Mouse (Mus musculus) right cerebral cortex, postnatal 10 days (tissue): ENCODE measurements at regions not wholly inside any gene's neighbourhood (a gene's known extent, or its start where the extent isn't known, plus 50 kb on each side); places are given as distances from the start of the nearest gene placed in this dataset.
"Not testable (repeated sequence)": the region's sequence is repeated elsewhere in the genome, so short reads cannot be mapped to it uniquely, and the experiment has no call there.

ENCODE experiments used
- DNase-seq, 2 experiments: peaks; one replicate each; pipeline ENCODE4 v3.0.0; 2021; ENCODE audit warnings: low spot score in 2 of 2

- DNase-seq: no peak
Observed at GRCm38 (mm10) chr7:138497771-138498170, 100.2 kb upstream of the Tcerg1l start.

DNA sequence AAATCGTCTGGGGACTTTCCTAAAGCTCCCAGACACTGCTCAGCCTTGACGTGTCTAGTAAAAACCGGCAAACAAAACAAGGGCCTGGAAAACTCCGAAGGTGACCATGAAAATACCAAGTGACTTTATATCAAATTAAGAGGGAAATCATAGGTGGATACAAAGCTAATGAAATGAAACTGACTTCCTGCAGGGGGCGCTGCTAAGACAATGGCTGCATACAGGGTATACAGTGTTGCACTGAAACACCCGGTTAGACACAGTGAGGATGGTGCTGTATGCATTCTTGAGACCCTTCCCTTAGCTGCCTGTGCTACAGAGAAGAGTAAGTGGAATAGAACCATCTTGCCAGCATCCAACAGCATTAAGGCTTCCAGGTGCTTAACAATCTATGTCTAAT, 99.7 kb upstream of the Tcerg1l start:
- DNase-seq: no peak

- DNase-seq: peak in 1 of 2 experiments; percentile 36
Observed at GRCm38 (mm10) chr7:138493661-138494060, 96.1 kb upstream of the Tcerg1l start.

DNA sequence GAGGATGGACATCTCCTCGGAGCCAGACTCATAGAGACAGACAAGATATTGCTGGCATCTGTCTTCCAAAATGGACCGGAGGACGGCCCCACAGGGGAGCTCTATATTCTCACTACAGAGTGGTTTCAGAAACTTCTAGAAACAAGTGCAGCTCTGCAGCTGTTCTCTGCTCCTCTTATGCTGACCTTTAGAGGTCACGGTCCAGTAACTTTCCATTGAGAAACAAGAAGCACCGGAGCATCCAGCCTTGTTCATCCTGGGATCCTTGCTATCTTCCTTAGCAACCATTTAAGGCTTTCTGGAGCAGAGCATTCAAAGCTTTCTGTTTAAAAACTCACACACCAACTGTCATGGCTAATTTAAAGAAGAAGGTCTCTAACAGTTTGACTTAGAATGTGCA, 94.7 kb upstream of the Tcerg1l start:
- DNase-seq: no peak

DNA sequence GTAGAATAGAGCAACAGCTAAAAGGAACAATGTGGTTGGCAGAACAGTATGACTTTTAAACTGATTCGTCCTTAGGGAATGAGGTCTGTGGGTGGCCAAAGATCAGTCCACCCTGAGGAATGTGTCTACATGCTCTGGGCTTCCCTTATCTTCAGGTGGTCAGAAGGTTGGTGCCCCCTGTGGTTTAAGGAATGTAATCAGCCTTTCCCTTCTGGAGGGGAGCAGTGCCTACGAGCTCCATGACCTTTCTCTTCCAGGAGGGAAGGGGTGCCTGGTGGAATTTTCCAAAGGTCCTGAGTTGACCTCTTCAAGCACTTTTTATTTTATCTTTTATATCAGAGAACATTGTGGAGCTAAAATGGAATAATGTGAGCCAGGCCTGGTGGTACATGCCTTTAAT, 91.9 kb upstream of the Tcerg1l start:
- DNase-seq: no peak

GRCm38 (mm10) chr7:138488201-138488720, 90.7 kb upstream of the Tcerg1l start:
- no peak for DNase-seq

DNA sequence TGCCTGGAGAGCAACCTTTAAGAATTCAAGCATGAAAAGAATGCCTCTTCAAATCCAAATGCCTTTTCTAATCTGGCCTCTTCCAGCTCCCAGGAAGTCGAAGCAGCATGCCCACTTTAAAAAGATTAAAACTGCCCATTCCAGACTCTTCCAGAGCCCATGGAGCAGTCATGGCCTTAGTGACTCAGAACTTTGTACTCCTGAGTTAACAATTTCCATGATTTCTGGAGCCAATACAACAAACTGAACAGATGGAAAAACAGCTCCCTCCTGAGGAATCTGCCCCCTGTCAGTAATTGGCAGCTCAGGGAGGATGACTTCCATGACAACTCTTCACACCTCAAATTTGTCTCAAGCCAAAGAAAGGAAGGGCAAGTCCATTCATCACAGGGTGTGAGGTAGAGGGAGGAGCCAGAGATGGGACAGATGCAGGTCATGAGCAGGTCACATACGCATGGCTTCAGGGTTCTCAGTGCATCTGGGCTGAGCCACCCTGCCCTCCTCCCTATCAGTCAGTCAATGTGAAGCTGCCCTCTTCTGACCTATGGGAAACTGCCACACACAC, 75.4 kb upstream of the Tcerg1l start:
- DNase-seq: no peak

DNA sequence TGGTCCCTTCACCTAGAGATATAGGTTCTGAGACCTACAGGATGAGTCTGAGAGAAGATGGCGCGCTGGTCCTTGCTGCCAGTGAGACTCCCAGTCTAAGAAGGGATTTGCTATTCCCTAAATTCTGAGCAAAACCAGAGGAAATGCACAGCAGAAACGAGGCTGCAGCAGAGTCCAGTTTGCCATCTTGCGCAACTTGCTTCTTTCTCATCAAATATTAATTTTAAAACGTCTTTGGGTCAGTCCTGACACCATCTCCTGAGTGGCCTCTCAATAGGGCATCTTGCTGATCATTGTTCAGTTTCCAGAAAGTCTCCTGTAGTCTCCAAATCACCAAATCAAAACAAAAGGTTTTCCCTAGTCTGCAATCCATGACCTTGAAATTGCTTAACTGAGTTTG, 74.8 kb upstream of the Tcerg1l start:
- DNase-seq: no peak

DNA sequence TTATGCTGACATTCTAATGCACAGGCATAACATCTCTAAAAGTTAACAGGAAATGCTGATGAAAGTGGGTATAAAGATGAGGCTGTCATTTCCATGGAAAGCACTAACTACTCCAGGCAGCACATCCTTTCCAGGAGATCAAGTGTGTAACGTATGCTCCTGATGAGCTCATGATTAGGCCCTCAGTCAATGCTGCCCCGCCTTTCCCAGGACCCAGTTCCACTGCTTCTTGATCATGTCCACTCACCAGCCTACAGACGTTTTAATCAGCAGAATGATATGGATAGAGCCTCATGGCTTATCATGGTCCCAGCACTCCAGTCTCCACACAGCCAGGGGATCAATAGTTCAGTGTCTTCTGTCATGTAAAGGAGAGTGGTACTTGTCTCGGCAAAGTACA, 71.7 kb upstream of the Tcerg1l start:
- DNase-seq: no peak

DNA sequence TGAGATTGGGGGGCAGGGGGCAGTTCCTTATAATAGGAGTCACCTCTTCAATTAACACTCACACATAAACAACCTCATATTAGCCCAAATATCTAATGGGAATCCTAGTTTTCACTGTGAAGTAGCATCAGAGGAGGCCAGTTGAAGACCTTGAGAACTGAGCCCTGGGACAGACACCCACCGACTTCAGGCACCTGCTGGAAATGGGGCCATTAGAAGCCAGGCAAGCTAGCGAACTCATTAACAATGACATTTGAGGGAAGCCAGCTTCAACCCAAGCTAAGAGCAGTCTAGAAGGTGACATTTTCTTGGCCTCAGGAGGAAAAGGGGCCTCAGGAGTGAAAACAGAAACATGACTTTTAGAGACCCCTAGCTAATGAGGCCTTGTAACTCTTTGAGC, 70.9 kb upstream of the Tcerg1l start:
- no peak for DNase-seq

DNA sequence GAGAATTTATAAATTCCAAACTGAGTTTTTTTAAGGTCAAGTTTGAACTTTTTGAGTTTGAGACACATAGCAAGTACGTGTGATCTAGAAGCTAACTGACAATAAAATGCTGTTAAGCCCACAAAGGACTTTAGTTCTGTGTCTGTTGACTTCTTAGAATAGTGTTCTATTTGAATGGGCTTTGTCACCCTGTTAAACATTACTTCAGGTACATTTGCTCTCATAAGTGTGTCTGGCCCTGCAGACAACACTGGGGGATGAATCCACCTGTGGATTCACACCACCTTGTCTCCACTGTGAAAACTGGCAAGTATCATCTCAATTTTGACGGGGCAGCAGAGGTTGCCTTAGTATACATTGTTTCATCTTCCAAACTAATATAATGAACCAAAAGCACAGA, 70.5 kb upstream of the Tcerg1l start:
- DNase-seq: no peak

GRCm38 (mm10) chr7:138467386-138467785, 69.9 kb upstream of the Tcerg1l start:
- DNase-seq: no peak

DNA sequence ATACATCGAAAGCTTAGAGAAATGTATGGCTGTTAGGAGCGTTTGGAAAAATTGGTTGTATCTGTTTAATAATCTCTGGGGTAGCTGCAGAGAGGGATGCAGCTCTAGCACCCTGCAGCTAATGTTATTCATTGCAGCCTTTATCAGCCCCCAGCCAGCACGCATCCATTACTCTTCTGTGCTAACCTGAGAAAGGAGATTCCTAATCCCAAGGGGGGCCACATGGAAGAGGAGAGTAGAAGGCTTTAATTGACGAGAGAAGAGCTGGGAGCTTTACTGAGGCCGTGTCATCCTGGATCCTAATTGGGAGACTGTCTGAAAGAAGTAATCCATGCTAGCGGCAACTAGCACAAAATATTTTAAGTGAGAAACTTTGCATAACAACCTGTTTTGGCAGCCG, 60.4 kb upstream of the Tcerg1l start:
- DNase-seq: no peak

- no peak for DNase-seq
Observed at GRCm38 (mm10) chr7:138455371-138455770, 57.8 kb upstream of the Tcerg1l start.

DNA sequence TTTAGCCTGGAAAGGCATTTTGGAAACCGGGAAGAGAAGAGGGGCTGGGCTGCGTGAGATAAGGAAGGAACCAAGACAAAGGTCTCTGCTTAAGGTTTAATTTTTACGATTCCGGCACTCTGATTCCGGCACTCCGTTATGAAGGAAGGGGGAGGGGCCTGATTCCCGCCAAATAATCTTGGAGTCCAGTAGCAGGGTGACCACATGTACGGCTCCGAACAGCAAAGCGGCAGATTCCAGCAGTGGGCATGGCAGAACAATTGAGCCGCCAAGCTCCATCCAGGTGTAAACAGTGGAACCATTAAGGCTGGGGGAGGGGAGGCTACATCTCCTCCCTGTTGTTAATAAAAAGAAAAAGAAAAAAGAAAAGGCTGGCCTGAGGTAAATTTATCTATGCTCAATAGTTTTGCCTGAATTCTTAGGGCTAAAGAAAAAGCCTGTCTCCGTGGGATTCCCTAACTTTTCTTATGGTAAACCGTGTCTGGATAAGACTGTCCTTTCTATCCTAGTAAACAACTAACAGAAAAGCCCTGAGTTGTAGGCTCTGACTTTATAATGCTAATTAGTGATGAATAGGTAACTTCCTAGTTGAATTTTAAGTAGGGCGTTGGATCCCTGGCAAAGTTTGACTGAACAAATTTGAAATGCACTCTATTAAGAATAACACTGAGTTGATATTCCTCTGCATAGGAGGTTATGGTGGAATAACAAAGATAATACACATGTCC, 57.1 kb upstream of the Tcerg1l start:
- DNase-seq: not testable (repeated sequence)

- DNase-seq: peak; percentile 59 to 67
Observed at GRCm38 (mm10) chr7:138451321-138451720, 53.8 kb upstream of the Tcerg1l start.

- DNase-seq: no peak
Observed at GRCm38 (mm10) chr7:138448519-138448918, 51.0 kb upstream of the Tcerg1l start.
